Mouse (Mus musculus) heart, embryonic 14.5 days (tissue): Measurements from ENCODE around the gene Slc22a2. TPM values are rescaled to one million over a fixed set of nuclear protein-coding genes. Genes with fewer than 3 reads are reported as not detected.

ENCODE experiments used
- ATAC-seq: fragments of 200-750 bp; cut with Nextera tagmentation; 2 replicates; pipeline ENCODE4 v1.8.0; 2017; ENCODE audit warnings: low read depth, moderate TSS enrichment; ENCODE audit not compliant: insufficient number of reproducible peaks, insufficient read depth, low FRiP score
- H3K27ac ChIP-seq, 2 experiments: fragments of 200-500 bp in 1 of 2; fragments of 300-500 bp in 1 of 2; sonication (generic) in 1 of 2; replicated peaks in 1 of 2; 2 replicates each; pipeline ENCODE4 v1.5.1; 2012 to 2014; ENCODE audit warnings: low read depth in 2 of 2, low read length in 2 of 2, control low read depth in 1 of 2, mild to moderate bottlenecking in 1 of 2, mixed read lengths in 1 of 2; ENCODE audit not compliant: control insufficient read depth in 1 of 2, insufficient read depth in 1 of 2
- H3K27me3 ChIP-seq: fragments of 300-500 bp; sonication (generic); 2 replicates; pipeline ENCODE4 v1.6.1; 2014; ENCODE audit warnings: mild to moderate bottlenecking, low read length, control low read depth; ENCODE audit not compliant: control insufficient read depth, insufficient read depth
- H3K36me3 ChIP-seq: fragments of 300-500 bp; sonication (generic); 2 replicates; pipeline ENCODE4 v1.6.1; 2014; ENCODE audit warnings: mild to moderate bottlenecking, control low read depth, low read length, mixed read lengths; ENCODE audit not compliant: control insufficient read depth, insufficient read depth
- H3K4me1 ChIP-seq, 2 experiments: fragments of 200-500 bp in 1 of 2; fragments of 300-500 bp in 1 of 2; sonication (generic) in 1 of 2; 2 replicates each; pipeline ENCODE4 v1.6.1; 2012 to 2014; ENCODE audit warnings: low read length in 2 of 2, control low read depth in 1 of 2, mixed read lengths in 1 of 2; ENCODE audit not compliant: control insufficient read depth in 2 of 2, insufficient read depth in 2 of 2
- H3K4me2 ChIP-seq: fragments of 300-500 bp; sonication (generic); 2 replicates; pipeline ENCODE4 v1.6.1; 2014; ENCODE audit warnings: mild to moderate bottlenecking, low read length
- H3K4me3 ChIP-seq, 2 experiments: fragments of 200-500 bp in 1 of 2; fragments of 300-500 bp in 1 of 2; sonication (generic) in 1 of 2; 2 replicates each; pipeline ENCODE4 v1.5.1; 2012 to 2014; ENCODE audit warnings: low read length in 2 of 2, mild to moderate bottlenecking in 2 of 2, control low read depth in 1 of 2, low read depth in 1 of 2, moderate library complexity in 1 of 2; ENCODE audit not compliant: control insufficient read depth in 1 of 2, insufficient read depth in 1 of 2
- H3K9ac ChIP-seq: fragments of 300-500 bp; sonication (generic); 2 replicates; pipeline ENCODE4 v1.6.1; 2014; ENCODE audit warnings: mild to moderate bottlenecking, low read length
- H3K9me3 ChIP-seq: fragments of 300-500 bp; sonication (generic); 2 replicates; pipeline ENCODE4 v1.6.1; 2016; ENCODE audit warnings: low read length, control low read depth; ENCODE audit not compliant: control insufficient read depth
- WGBS: fragments of 180-500 bp; shearing (Covaris S2); extraction: QIAGEN DNeasy Blood & Tissue Kit; methylation state at CpG from one replicate; pipeline ENCODE4 v1.1.7; 2014; 5-methylcytosine and 5-hydroxymethylcytosine counted together
- polyA plus RNA-seq: library from polyadenylated mRNA; unstranded; fragments of >200 nt; fragmentation: Nextera tagmentation; extraction: Ambion mirVana; gene quantifications from 2 replicates; pipeline ENCODE4 v1.2.1, GENCODE M21; 2014

The Slc22a2 gene
- polyA plus RNA-seq, 1 experiment from 2014 or later: not detected

DNA sequence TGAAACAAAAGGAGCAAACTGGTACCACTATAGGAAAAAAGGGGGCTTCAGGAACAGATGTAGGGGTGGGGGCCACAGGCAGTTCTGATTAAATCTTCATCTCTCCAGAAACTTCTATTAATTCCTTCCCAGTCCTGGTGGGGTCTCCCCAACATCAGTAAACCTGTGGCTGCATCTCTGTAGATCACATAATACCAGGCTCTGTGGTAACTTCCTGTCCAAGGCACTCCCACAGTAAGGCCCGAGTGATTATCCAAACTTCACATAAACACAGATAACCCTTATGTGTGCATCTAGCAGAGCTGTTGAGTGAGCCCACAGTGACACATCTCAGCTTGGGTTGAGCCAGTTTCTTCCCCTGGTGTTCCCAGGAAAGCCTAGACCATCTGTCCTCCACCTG, 22.7 kb downstream of the Slc22a2 start:
- ATAC-seq: no peak
- H3K4me2 ChIP-seq: no peak overlapping the region

DNA sequence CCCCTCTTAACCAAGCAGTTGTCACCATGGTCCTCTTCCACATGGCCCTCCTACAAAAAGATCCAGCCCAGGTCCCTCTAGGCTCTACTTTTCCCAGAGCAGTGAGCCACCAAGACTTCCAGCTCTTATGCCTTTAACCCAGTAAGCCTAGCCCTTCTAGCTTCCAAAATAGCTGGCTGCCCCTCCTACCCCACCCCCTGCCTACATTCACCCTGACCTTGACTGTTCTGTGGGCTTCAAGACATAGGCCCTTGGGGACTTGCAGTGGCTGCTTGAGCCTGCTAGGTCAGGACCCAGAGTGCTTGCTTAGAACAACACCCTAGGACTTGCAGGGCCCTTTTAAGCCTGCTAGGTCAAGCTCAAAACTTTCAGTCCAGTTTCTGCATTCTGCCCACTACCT, 23.3 kb downstream of the Slc22a2 start:
- H3K27ac ChIP-seq: no peak overlapping the region
- H3K9me3 ChIP-seq: no peaks in the 10 kb centered on the region
- no peak overlapping the region for H3K4me2 ChIP-seq
- H3K36me3 ChIP-seq: no peaks in the 10 kb centered on the region
- no peaks in the 10 kb centered on the region for H3K27me3 ChIP-seq
- no peak for ATAC-seq
- no peak overlapping the region for H3K9ac ChIP-seq
- H3K4me3 ChIP-seq: no peak overlapping the region
- H3K4me1 ChIP-seq: peaks cover 2 to 3% of the 10 kb centered on the region in 2 experiments; a peak in 1 of 4 replicates

More for the DNA sequence above, 22.7 kb downstream of the Slc22a2 start:
- Histone ChIP-seq H3K9ac (no peak overlapping the region), H3K4me3 (no peak overlapping the region), H3K27ac (no peak overlapping the region), H3K36me3 (no peaks in the 10 kb centered on the region), H3K9me3 (no peaks in the 10 kb centered on the region), H3K27me3 (no peaks in the 10 kb centered on the region), H3K4me1 (peaks cover 2 to 3% of the 10 kb centered on the region in 2 experiments; a peak in 1 of 4 replicates)
- 30% methylated on average over 1 of the region's 1 CpGs for WGBS

DNA sequence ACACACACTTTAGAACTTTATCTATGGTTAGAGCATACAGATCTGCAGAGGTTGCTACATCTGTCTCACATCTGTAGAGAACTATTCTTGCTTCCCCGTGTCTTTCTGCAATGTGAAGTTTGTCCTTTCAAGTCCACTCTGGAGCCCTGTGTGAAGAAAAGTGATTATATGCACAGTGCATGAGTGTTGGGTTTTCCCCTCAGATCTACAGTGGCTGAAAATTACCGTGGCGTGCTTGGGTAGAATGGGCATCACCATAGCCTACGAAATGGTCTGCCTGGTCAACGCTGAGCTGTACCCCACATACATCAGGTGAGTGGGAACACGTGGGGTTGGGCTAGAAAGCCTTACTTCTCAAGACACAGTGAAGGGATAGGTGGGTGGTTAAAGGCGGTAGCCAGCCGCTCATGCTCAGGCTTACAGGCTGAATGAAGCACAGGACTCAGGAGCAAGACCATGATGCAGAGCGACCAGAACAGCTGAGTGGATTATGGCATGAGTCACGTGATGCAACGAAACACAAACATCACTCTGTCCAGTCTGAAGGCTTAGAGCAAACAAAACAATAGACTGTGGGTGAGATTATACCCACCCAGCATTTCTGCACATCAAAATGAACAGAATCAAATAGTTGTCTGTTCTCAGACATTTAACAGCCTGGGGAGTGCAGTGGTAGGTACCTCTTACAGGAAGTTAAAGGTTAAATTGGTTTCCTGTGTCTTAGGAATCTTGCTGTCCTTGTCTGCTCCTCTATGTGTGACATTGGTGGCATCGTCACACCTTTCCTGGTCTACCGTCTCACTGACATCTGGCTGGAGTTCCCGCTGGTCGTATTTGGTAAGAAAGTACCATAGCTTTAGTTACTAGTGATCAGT, 30.8 kb downstream of the Slc22a2 start:
- Histone ChIP-seq H3K4me1 (no peaks in the 10 kb centered on the region), H3K36me3 (no peaks in the 10 kb centered on the region), H3K4me3 (no peak overlapping the region), H3K4me2 (no peak overlapping the region), H3K27ac (no peak overlapping the region), H3K27me3 (no peaks in the 10 kb centered on the region), H3K9me3 (no peaks in the 10 kb centered on the region), H3K9ac (no peak overlapping the region)
- 79% methylated on average over 15 of the region's 15 CpGs for WGBS
- no peak for ATAC-seq

DNA sequence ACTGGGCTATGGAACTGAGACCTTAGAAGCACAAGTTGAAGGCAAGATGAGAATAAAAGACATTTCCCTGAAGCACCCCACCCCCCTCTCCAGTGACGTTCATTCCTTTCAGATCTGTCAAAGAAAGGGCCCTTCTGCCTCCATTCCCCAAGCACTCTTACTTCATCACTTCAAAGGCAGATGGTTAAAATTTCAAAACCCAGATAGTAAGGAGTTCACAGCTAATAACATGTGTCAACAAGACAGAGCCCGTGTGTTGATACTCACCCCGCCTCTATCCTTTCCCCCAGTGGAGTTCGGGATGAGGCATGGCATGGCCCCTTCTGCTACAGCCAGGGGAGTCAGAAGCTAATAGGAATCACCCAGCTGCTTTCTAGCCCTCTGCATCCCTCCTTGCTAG, 31.5 kb downstream of the Slc22a2 start:
- WGBS: 43% methylated on average over 4 of the region's 4 CpGs
- Histone ChIP-seq H3K27me3 (no peaks in the 10 kb centered on the region), H3K4me1 (no peaks in the 10 kb centered on the region), H3K9ac (no peak overlapping the region), H3K9me3 (no peaks in the 10 kb centered on the region), H3K4me2 (no peak overlapping the region), H3K36me3 (no peaks in the 10 kb centered on the region), H3K4me3 (no peak overlapping the region), H3K27ac (no peak overlapping the region)
- no peak for ATAC-seq

DNA sequence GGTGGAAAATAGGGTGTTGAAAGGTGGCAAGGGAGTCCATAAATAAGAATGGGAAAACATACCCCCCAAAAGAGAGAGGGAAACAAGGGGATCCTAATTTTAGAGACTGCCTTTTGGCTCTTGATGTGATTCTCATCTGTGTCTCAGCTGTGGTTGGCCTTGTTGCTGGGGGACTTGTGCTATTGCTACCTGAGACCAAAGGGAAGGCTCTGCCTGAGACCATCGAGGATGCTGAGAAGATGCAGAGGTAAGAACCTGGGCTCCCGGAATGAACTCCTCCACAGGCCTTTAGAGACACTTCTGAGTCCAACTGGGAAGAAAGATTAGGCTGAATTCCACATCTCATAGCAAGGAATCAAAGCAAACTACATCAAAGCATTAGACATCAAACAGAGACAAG, 35.7 kb downstream of the Slc22a2 start:
- H3K27ac ChIP-seq: no peak overlapping the region
- H3K27me3 ChIP-seq: no peaks in the 10 kb centered on the region
- no peak for ATAC-seq
- H3K9me3 ChIP-seq: peaks cover 5% of the 10 kb centered on the region
- H3K4me2 ChIP-seq: no peak overlapping the region
- WGBS: 75% methylated on average over 2 of the region's 2 CpGs
- no peak overlapping the region for H3K4me3 ChIP-seq
- H3K9ac ChIP-seq: no peak overlapping the region
- H3K36me3 ChIP-seq: no peaks in the 10 kb centered on the region
- H3K4me1 ChIP-seq: no peaks in the 10 kb centered on the region

DNA sequence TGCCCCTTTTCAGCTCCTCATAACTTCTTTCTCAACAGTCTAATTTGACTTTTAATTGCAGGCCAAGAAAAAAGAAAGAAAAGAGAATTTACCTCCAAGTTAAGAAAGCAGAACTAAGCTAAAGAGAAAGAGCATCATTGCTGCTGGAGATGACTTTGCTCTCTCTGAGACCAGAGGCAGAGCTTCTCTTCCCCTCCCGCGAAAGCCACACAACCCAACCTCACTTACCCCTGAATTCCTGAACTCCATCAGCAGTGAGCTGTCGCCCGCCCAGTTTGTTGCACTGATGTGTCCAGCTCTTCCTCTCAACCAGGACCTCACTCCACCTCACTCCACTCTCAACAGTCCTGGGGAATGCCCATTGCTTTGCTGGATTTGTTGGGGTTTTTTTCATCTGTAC, 44.1 kb downstream of the Slc22a2 start:
- Histone ChIP-seq H3K4me2 (no peak overlapping the region), H3K27ac (no peak overlapping the region), H3K27me3 (no peaks in the 10 kb centered on the region), H3K36me3 (no peaks in the 10 kb centered on the region), H3K4me1 (peaks cover 12 to 13% of the 10 kb centered on the region in 2 experiments; a peak in 3 of 4 replicates), H3K9ac (no peak overlapping the region), H3K4me3 (no peak overlapping the region), H3K9me3 (peaks cover 19% of the 10 kb centered on the region)
- 70% methylated on average over 4 of the region's 4 CpGs for WGBS
- ATAC-seq: no peak

DNA sequence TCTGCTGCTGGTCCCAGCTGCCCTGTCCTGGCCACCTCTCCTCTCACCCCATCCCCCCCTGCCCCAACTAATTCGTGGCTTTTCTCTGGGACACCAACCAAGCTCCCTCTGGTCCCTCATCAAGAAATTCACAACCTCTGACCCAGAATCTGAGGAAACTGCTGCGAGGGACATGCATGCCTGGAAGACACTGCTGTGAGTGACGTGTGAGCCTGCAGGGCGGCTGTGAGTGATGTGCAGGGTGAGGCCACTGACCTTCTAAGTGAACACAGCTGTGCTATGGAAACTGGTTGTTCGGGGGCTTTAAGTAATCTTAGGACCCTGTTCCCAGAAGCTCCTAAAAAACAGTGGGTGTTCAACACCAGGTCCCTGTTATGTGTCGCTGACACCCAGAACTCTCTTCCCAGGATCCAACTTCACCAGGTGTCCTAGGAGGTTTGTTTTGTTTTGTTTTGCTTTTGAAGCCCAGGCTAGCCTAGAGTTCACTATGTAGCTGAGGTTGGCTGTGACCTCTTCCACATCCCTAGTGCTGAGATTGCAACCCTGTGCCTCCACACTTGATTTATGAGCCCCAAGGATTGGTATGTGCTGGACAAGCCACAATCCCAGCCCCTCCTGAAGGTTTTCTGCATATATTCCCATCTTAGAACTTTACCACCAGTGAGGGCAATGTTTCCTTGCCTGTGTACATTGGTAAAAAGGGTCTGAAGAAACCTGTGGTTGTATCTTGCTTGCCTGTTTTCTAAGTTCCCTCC, 47.2 kb downstream of the Slc22a2 start:
- Histone ChIP-seq H3K4me3 (no peak overlapping the region), H3K27me3 (no peaks in the 10 kb centered on the region), H3K36me3 (no peaks in the 10 kb centered on the region), H3K4me2 (no peak overlapping the region), H3K27ac (peak overlapping the region; percentile 8 to 50; a peak in 3 of 4 replicates), H3K9me3 (peaks cover 1% of the 10 kb centered on the region; the same call in 1 of the 2 replicates), H3K4me1 (peaks cover 12 to 13% of the 10 kb centered on the region in 2 experiments; a peak in 3 of 4 replicates), H3K9ac (no peak overlapping the region)
- ATAC-seq: no peak
- 54% methylated on average over 6 of the region's 6 CpGs for WGBS
